Mouse (Mus musculus) intestine, postnatal 0 days (tissue): ENCODE results near the gene Rgs8. TPM values are rescaled to one million over a fixed set of nuclear protein-coding genes. Genes with fewer than 3 reads are reported as not detected.

Experiments
- ATAC-seq: fragments of 200-750 bp; cut with Nextera tagmentation; 2 replicates; pipeline ENCODE4 v1.8.0; 2017; ENCODE audit warnings: mild to moderate bottlenecking, moderate TSS enrichment, moderate library complexity
- H3K27ac ChIP-seq: fragments of 300-500 bp; sonication (generic); 2 replicates; pipeline ENCODE4 v1.5.1; 2014; ENCODE audit warnings: mild to moderate bottlenecking, low read depth, low read length, moderate library complexity
- H3K27me3 ChIP-seq: fragments of 300-500 bp; sonication (generic); replicated peaks from 2 replicates; pipeline ENCODE4 v1.6.1; 2014; ENCODE audit warnings: low read length, mixed read lengths; ENCODE audit not compliant: control insufficient read depth, insufficient read depth
- H3K36me3 ChIP-seq: fragments of 300-500 bp; sonication (generic); 2 replicates; pipeline ENCODE4 v1.6.1; 2014; ENCODE audit warnings: mild to moderate bottlenecking, moderate library complexity; ENCODE audit not compliant: control insufficient read depth, insufficient read depth
- H3K4me1 ChIP-seq: fragments of 300-500 bp; sonication (generic); replicated peaks from 2 replicates; pipeline ENCODE4 v1.6.1; 2014; ENCODE audit warnings: antibody characterized with exemption, low read length, mixed read lengths; ENCODE audit not compliant: control insufficient read depth, insufficient read depth
- H3K4me2 ChIP-seq: fragments of 300-500 bp; sonication (generic); replicated peaks from 2 replicates; pipeline ENCODE4 v1.6.1; 2014; ENCODE audit warnings: low read depth, mild to moderate bottlenecking, moderate library complexity
- H3K4me3 ChIP-seq: fragments of 300-500 bp; sonication (generic); 2 replicates; pipeline ENCODE4 v1.5.1; 2014; ENCODE audit warnings: low read depth, low read length
- H3K9ac ChIP-seq: fragments of 300-500 bp; sonication (generic); 2 replicates; pipeline ENCODE4 v1.6.1; 2014; ENCODE audit warnings: mild to moderate bottlenecking, low read depth, low read length
- H3K9me3 ChIP-seq: fragments of 300-500 bp; sonication (generic); 2 replicates; pipeline ENCODE4 v1.6.1; 2016; ENCODE audit warnings: mixed run types; ENCODE audit not compliant: control insufficient read depth
- CTCF ChIP-seq: sonication (generic); IDR thresholded peaks from 2 replicates; pipeline ENCODE4 v1.5.1; 2016; ENCODE audit warnings: low read depth, mild to moderate bottlenecking, control low read depth, antibody characterized with exemption, moderate library complexity
- WGBS: fragments of 180-500 bp; shearing (Covaris S2); extraction: QIAGEN DNeasy Blood & Tissue Kit; methylation state at CpG from one replicate; pipeline ENCODE4 v1.1.7; 2014; 5-methylcytosine and 5-hydroxymethylcytosine counted together
- polyA plus RNA-seq: library from polyadenylated mRNA; unstranded; fragments of >200 nt; fragmentation: Nextera tagmentation; extraction: Ambion mirVana; gene quantifications from 2 replicates; pipeline ENCODE4 v1.2.1, GENCODE M21; 2015

The Rgs8 gene
- polyA plus RNA-seq, 1 experiment from 2014 or later: 0.07 TPM

DNA sequence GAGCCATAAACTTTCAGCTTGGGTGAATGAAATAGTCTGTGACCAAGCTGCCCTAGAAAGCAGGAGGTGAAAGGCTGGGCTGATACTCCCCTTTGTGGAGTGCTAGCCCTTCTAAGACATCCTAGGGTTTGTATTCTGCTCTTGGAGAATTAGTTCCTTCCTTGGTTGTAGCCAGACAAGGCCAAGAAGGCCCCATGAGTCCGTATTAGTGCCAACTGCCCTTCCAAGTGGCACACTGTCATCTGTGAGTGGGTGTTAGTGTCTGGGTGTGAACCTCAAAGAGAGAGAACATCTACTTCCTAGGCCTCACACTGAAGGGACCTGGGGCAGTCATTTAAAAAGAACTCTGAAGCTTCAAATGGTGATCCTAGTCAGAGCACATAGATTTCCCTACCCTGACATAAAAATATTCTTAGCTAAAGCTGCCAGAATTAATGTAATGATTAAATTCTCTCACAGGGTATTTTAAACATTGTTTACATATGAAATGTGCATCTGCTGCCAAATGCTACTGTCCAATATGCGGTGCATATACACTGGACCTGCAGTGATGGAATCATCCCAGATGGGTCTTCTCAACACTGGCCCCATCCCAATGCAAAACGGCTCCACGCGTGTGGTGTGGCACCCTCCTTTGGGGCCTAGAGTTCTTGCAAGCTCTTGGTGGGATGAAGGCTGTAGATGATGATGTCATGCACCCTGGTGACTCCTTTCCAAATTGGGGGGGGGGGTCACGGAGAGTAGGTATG lies 41.7 kb downstream of the Rgs8 start:
- Histone ChIP-seq H3K4me1 (no peaks in the 10 kb centered on the region), H3K27ac (no peak overlapping the region), H3K9ac (no peak overlapping the region), H3K27me3 (no peaks in the 10 kb centered on the region), H3K36me3 (no peaks in the 10 kb centered on the region), H3K4me2 (no peak overlapping the region), H3K4me3 (no peak overlapping the region), H3K9me3 (no peaks in the 10 kb centered on the region)
- WGBS: 74% methylated on average over 6 of the region's 6 CpGs
- ATAC-seq: no peak
- no peak for TF ChIP-seq CTCF

DNA sequence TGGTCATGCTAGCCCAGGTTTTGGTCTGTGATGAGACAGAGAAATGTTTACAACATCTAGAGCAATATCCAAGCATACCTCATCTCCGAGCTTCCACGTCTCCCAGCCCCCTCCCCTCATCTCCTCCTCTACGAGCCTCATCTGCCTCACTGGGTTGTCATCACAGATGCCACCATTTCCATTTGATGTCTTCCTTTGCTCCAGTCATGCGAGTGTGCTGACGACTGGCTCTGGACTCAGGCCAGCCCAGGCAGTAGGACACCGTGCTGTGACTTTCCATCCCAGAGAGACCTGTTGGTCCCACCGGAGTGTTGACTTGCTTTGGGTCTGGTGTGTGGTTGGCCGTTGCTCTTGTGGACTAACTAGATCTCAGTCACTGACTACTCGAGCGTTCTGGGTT lies 42.6 kb downstream of the Rgs8 start:
- no peak overlapping the region for H3K4me2 ChIP-seq
- no peak for ATAC-seq
- H3K9ac ChIP-seq: no peak overlapping the region
- H3K4me1 ChIP-seq: no peaks in the 10 kb centered on the region
- no peaks in the 10 kb centered on the region for H3K36me3 ChIP-seq
- no peak overlapping the region for H3K27ac ChIP-seq
- H3K9me3 ChIP-seq: no peaks in the 10 kb centered on the region
- no peak overlapping the region for H3K4me3 ChIP-seq
- H3K27me3 ChIP-seq: no peaks in the 10 kb centered on the region
- TF ChIP-seq CTCF: no peak
- WGBS: 86% methylated on average over 10 of the region's 10 CpGs

DNA sequence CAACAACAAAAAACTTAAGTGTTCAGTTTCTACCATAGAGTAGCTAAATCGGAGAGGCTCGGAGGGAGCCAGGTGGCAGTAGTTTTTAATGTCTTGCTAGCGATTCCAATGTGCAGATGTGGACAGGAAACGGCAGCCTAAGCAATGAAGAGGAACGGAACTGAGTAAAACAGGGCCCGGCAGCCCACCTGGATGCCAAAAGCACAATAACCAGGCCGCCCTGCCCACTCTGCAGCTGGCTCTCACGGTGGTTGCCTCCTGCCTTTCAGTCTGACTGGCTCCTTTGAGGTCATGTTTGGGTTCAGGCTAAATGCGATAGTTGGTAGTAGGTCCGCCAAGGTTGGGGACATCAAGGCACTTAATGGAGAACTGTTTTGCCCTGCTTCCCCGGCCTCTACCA lies 43.3 kb downstream of the Rgs8 start:
- ATAC-seq: no peak
- Histone ChIP-seq H3K27me3 (no peaks in the 10 kb centered on the region), H3K9me3 (no peaks in the 10 kb centered on the region), H3K27ac (no peak overlapping the region), H3K4me2 (no peak overlapping the region), H3K4me3 (no peak overlapping the region), H3K36me3 (no peaks in the 10 kb centered on the region), H3K9ac (no peak overlapping the region), H3K4me1 (no peaks in the 10 kb centered on the region)
- TF ChIP-seq CTCF: no peak
- WGBS: 93% methylated on average over 11 of the region's 11 CpGs

DNA sequence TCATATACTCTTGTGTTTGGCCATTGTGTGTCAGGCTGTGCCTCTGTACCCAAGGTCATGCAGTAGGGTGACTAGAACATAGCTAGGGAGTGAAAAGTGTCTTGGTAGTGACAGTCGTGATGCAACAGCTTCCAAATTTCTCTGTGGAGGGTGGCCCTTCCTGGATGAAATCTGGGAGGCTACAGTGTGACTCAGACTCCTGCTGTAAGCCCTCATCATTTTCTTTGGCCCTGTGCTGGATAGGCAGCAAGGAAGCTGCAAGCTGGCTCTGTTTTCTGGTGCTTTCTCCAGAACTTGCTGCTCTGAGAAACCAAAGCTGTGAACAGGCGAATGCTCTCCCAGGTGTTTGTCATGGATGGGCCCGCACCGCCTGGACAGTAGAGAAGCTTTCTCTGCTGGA lies 43.7 kb downstream of the Rgs8 start:
- Histone ChIP-seq H3K4me2 (no peak overlapping the region), H3K9ac (no peak overlapping the region)
- WGBS: 83% methylated on average over 4 of the region's 4 CpGs

DNA sequence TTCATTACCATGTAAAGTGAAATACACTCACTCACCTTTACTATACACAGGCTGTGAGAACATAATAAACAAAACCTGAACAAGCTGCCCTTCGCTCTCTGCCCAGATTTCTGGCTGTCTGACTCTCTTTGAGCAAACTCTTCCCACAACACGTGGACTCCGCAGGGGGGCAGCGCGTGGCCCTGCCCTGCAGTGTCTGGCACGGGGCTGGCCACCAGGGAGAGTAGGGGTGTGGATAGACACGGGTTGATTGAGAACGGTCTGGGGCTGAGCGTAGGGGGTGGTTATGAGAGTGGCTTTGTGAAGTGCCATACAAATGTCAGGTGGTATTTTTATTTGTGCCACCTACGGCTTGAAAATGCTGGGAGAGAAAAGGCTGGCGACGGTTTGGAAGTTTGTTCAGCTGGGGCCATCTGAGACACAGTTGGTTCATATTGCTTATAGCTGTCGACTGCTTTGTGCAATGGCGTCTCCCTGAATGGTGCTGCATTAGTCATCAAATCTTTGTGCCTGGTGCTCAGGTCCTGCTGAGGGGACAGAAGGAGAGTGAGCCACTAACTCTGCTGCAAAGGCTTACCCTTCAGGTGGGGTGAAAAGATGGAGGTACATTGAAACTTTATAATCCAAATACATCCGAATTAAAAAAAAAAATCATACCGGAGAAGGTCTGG lies 44.9 kb downstream of the Rgs8 start:
- Histone ChIP-seq H3K4me1 (no peaks in the 10 kb centered on the region), H3K9me3 (no peaks in the 10 kb centered on the region), H3K9ac (no peak overlapping the region), H3K27ac (no peak overlapping the region), H3K27me3 (no peaks in the 10 kb centered on the region), H3K4me2 (no peak overlapping the region), H3K36me3 (no peaks in the 10 kb centered on the region), H3K4me3 (no peak overlapping the region)
- no peak for TF ChIP-seq CTCF
- ATAC-seq: no peak
- WGBS: 78% methylated on average over 16 of the region's 16 CpGs

More for the DNA sequence above, 43.7 kb downstream of the Rgs8 start:
- Histone ChIP-seq H3K27me3 (no peaks in the 10 kb centered on the region), H3K4me3 (no peak overlapping the region), H3K4me1 (no peaks in the 10 kb centered on the region), H3K27ac (no peak overlapping the region), H3K9me3 (no peaks in the 10 kb centered on the region), H3K36me3 (no peaks in the 10 kb centered on the region)
- no peak for ATAC-seq
- TF ChIP-seq CTCF: no peak

DNA sequence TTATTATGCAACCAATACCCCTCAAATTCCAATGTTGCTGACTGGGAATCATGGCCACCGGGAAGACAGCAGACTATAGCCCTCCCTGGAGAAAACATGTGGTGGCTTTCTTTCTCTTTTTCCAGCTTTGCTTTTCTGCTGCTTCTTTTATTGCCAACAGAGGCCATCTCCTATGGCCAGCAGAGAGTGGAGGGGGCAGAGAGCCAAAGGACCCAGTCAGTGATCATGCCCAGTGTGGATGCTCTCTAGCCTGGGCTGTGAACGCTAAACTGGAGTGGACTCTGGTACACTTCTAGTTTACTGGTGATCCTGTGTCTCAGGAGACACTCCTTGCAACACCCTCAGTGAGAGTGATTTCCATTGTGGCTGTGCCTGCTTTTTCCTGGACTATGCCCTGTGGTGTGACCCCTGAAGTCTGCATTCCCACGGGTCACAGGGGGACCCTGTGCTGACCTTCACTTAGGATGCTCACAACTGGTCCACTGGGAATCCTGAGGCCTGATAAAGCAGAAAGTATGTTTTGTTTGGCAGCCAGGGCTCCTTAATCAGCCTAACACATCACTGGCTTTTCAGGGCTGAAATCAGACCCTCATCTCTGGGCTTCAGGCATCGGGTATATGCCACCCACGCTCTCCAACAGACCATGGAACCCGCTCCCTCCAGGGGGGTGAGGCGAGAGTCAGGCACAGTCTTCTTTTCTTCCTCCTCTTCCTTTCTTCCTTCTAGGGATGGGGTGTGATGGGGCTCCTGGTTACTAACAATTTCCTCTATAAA lies 45.7 kb downstream of the Rgs8 start:
- no peaks in the 10 kb centered on the region for H3K9me3 ChIP-seq
- no peaks in the 10 kb centered on the region for H3K27me3 ChIP-seq
- WGBS: 74% methylated on average over 7 of the region's 7 CpGs
- no peak overlapping the region for H3K27ac ChIP-seq
- H3K9ac ChIP-seq: no peak overlapping the region
- H3K4me2 ChIP-seq: no peak overlapping the region
- TF ChIP-seq CTCF: no peak
- no peak for ATAC-seq
- no peaks in the 10 kb centered on the region for H3K4me1 ChIP-seq
- no peak overlapping the region for H3K4me3 ChIP-seq
- H3K36me3 ChIP-seq: no peaks in the 10 kb centered on the region
